Mouse (Mus musculus): ENCODE measurements around the gene Nln. TPM values are rescaled to one million over a fixed set of nuclear protein-coding genes. Genes with fewer than 3 reads are reported as not detected.

Nln gene
- polyA plus RNA-seq, 1 experiment from 2014 or later, result 9.1 TPM

DNA sequence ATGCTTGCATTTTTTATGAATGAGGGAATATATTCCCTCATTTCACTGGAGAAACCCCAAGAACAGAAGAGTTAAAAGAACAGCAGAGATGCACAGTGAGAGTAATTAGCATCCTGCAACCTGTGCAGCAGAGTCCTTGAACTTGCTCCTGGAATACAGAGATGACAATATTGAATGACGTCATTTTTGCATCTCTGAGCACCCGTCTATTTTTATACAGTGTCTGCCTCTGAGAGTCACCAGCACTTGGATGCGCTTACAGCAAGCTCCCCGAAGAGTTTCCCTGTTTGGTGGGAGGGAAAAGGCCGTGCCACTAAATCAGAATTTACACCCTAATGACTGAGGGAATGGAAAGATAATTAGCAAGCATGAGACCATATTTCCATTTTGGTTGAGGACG is 96.0 kb downstream of the Nln start:
- H3K9ac ChIP-seq, result no peak overlapping the region
- H3K4me2 ChIP-seq, result no peak overlapping the region
- no peak overlapping the region for H3K27ac ChIP-seq
- H3K4me1 ChIP-seq (replicated peaks), result peaks cover 5% of the 10 kb centered on the region; the same call in 1 of the 2 replicates
- no peak for DNase-seq
- no peak overlapping the region for H3K4me3 ChIP-seq (replicated peaks)
- 64% methylated on average over 6 of the region's 6 CpGs for whole genome bisulfite sequencing (ENCODE audit: insufficient replicate concordance)
- H3K9me3 ChIP-seq (replicated peaks), result no peaks in the 10 kb centered on the region
- H3K27me3 ChIP-seq, result no peaks in the 10 kb centered on the region
- ATAC-seq (ENCODE audit: low read depth), result no peak
- no peaks in the 10 kb centered on the region for H3K36me3 ChIP-seq

GRCm38 (mm10) chr13:104012214-104012833 is 97.1 kb downstream of the Nln start:
- no peak for ATAC-seq (ENCODE audit: low read depth)
- no peak for DNase-seq
- H3K4me1 ChIP-seq (replicated peaks), result peaks cover 5% of the 10 kb centered on the region; the same call in 1 of the 2 replicates
- no peak overlapping the region for H3K9ac ChIP-seq
- no peaks in the 10 kb centered on the region for H3K36me3 ChIP-seq
- no peak overlapping the region for H3K4me2 ChIP-seq
- H3K27me3 ChIP-seq, result no peaks in the 10 kb centered on the region
- no peaks in the 10 kb centered on the region for H3K9me3 ChIP-seq (replicated peaks)
- H3K27ac ChIP-seq, result no peak overlapping the region
- H3K4me3 ChIP-seq (replicated peaks), result no peak overlapping the region
- WGBS (ENCODE audit: insufficient replicate concordance), result 25% methylated on average over 11 of the region's 11 CpGs

DNA sequence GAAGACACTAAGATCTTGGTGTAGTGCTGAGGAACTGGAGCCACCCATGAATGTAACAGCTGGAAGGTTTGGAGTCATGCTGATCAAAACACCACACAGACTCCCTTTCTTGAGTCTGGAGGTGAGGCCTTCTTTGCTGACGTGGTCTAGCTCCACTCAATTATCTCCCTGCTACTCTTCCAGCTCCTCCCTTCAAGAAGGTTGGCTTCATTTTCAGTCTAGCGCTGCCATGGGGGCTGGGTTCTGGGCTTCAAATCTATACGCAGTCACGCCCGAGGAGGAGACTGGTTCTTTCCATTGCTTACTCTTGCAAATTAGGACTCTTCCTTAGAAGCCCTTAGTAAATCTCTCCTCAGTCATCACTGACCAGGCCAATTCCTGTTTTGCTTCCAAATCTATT is 98.1 kb downstream of the Nln start:
- DNase-seq (no peak), ATAC-seq (ENCODE audit: low read depth) (peak; percentile 36; the same call in 1 of the 2 replicates)
- Histone ChIP-seq H3K9me3 (replicated peaks) (no peaks in the 10 kb centered on the region), H3K36me3 (no peaks in the 10 kb centered on the region), H3K9ac (no peak overlapping the region), H3K4me1 (replicated peaks) (peaks cover 5% of the 10 kb centered on the region; the same call in 1 of the 2 replicates), H3K27ac (no peak overlapping the region), H3K4me2 (no peak overlapping the region), H3K4me3 (replicated peaks) (no peak overlapping the region), H3K27me3 (no peaks in the 10 kb centered on the region)
- 47% methylated on average over 5 of the region's 5 CpGs for WGBS (ENCODE audit: insufficient replicate concordance)

- Histone ChIP-seq H3K9me3 (replicated peaks) (no peaks in the 10 kb centered on the region), H3K4me3 (replicated peaks) (no peak overlapping the region), H3K27me3 (no peaks in the 10 kb centered on the region), H3K4me2 (no peak overlapping the region), H3K9ac (no peak overlapping the region), H3K27ac (no peak overlapping the region), H3K4me1 (replicated peaks) (no peaks in the 10 kb centered on the region), H3K36me3 (no peaks in the 10 kb centered on the region)
- DNase-seq, result no peak
- WGBS (ENCODE audit: insufficient replicate concordance), result 72% methylated on average over 6 of the region's 6 CpGs
- ATAC-seq (ENCODE audit: low read depth), result no peak
Observed at GRCm38 (mm10) chr13:104005231-104005845, 104.1 kb downstream of the Nln start.

DNA sequence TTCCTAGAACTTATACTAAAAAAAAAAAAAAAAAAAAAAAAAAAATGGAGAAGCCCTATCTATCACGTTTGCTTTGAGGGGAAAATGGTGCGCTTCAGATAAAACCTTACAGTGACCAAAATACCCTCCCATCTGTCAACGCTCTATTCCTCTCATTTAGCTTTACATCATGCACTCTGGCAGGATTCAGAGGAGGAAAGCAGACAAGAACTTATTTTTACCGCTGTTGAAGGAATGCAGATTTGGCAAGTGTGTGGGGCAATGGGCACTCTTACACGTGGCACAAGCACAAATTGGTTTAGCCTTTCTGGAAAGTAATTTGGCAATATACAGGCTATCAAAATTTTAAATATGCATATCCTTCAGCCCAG is 115.3 kb downstream of the Nln start:
- peak; percentile 61 for ATAC-seq (ENCODE audit: low read depth)
- Histone ChIP-seq H3K27me3 (no peaks in the 10 kb centered on the region), H3K9ac (no peak overlapping the region), H3K27ac (peak overlapping the region; percentile 18; the same call in 1 of the 2 replicates), H3K4me2 (no peak overlapping the region), H3K4me1 (replicated peaks) (peaks cover 12% of the 10 kb centered on the region), H3K9me3 (replicated peaks) (no peaks in the 10 kb centered on the region), H3K4me3 (replicated peaks) (no peak overlapping the region), H3K36me3 (no peaks in the 10 kb centered on the region)
- peak; percentile 3 for DNase-seq
- WGBS (ENCODE audit: insufficient replicate concordance), result 25% methylated on average over 5 of the region's 5 CpGs

DNA sequence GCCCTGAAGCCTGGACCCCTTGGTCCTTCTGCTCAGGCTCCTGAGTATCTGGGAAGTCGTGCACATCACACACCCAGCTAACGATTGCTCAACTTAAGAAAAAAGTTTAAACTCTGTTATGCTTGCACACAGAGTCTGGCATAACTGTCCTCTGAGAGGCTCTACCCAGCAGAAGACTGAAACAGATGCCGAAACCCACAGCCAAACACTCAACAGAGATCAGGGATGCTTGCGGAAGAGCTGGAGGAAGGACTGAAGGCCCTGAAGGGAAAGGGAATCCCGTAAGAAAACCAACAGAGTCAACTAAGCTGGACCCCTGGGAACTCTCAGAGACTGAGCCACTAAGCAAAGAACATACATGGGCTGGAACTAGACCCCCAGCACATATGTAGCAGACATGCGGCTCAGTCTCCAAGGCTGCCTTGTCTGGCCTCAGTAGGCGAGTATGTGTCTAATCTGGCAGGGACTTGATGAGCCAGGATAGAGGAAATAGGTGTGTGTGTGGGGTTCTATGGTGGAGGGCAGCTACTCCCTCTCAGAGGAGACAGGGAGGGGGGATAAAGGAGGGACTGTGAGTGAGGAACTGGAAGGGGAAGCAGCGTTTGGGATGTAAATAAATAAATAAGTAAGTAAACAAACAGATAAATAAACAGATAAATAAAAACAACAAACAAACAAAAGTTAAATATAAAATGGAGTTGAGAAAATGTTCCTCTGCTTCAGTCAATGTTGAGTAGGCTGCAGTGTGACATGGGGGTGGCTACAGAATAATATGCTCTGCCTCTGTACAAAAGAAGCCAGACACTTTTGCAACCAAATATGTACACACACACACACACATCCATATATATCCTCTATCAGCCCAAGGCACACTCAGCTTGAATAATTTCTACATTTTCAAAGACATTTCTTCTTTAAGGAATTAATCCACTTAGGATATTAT is 116.0 kb downstream of the Nln start:
- ATAC-seq (ENCODE audit: low read depth), result peak; percentile 43; the same call in 1 of the 2 replicates
- 61% methylated on average over 8 of the region's 8 CpGs for WGBS (ENCODE audit: insufficient replicate concordance)

GRCm38 (mm10) chr13:103986660-103987059 is 122.8 kb downstream of the Nln start:
- no peak for ATAC-seq (ENCODE audit: low read depth)
- H3K27ac ChIP-seq, result no peak overlapping the region
- H3K27me3 ChIP-seq, result no peaks in the 10 kb centered on the region
- no peak for DNase-seq
- no peaks in the 10 kb centered on the region for H3K4me1 ChIP-seq (replicated peaks)
- no peak overlapping the region for H3K9ac ChIP-seq
- 81% methylated on average over 4 of the region's 4 CpGs for WGBS (ENCODE audit: insufficient replicate concordance)
- H3K4me2 ChIP-seq, result no peak overlapping the region
- H3K4me3 ChIP-seq (replicated peaks), result no peak overlapping the region
- H3K36me3 ChIP-seq, result no peaks in the 10 kb centered on the region
- H3K9me3 ChIP-seq (replicated peaks), result no peaks in the 10 kb centered on the region

More for the DNA sequence above, 116.0 kb downstream of the Nln start:
- Histone ChIP-seq H3K9ac (no peak overlapping the region), H3K4me2 (no peak overlapping the region), H3K9me3 (replicated peaks) (no peaks in the 10 kb centered on the region), H3K36me3 (no peaks in the 10 kb centered on the region), H3K4me1 (replicated peaks) (peaks cover 12% of the 10 kb centered on the region), H3K27me3 (no peaks in the 10 kb centered on the region), H3K4me3 (replicated peaks) (no peak overlapping the region), H3K27ac (no peak overlapping the region)
- DNase-seq, result no peak

- no peak overlapping the region for H3K4me2 ChIP-seq
Observed at GRCm38 (mm10) chr13:103985510-103986278, 123.7 kb downstream of the Nln start.

DNA sequence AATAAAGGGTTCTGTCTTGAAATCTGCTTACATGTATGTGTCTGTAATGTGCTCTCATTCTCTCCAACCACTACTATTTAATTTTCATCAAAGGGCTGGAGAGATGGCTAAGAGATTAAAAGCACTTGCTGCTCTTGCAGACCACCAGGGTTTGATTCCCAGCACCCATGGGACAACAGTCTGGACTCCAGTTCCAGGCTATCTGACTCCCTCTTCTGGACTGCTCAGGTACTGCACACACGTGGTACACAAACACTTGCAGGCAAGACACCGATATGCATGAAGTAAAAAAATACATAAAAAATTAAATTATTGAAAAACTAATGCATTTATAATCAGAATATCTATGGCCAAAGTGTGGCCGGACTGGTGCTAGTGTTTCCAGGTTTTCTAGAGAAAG is 127.0 kb downstream of the Nln start:
- Histone ChIP-seq H3K4me3 (replicated peaks) (no peak overlapping the region), H3K27me3 (no peaks in the 10 kb centered on the region), H3K9ac (no peak overlapping the region), H3K27ac (no peak overlapping the region), H3K9me3 (replicated peaks) (no peaks in the 10 kb centered on the region), H3K36me3 (no peaks in the 10 kb centered on the region), H3K4me1 (replicated peaks) (no peaks in the 10 kb centered on the region), H3K4me2 (no peak overlapping the region)
- no peak for ATAC-seq (ENCODE audit: low read depth)
- 80% methylated on average over 3 of the region's 3 CpGs for WGBS (ENCODE audit: insufficient replicate concordance)
- DNase-seq, result no peak

More at GRCm38 (mm10) chr13:103985510-103986278, 123.7 kb downstream of the Nln start:
- WGBS (ENCODE audit: insufficient replicate concordance), result 71% methylated on average over 20 of the region's 20 CpGs
- no peaks in the 10 kb centered on the region for H3K36me3 ChIP-seq
- H3K9me3 ChIP-seq (replicated peaks), result no peaks in the 10 kb centered on the region
- H3K27me3 ChIP-seq, result no peaks in the 10 kb centered on the region
- no peak for ATAC-seq (ENCODE audit: low read depth)
- H3K4me3 ChIP-seq (replicated peaks), result no peak overlapping the region
- no peak for DNase-seq
- no peaks in the 10 kb centered on the region for H3K4me1 ChIP-seq (replicated peaks)
- no peak overlapping the region for H3K27ac ChIP-seq
- no peak overlapping the region for H3K9ac ChIP-seq

- ATAC-seq (ENCODE audit: low read depth) (no peak), DNase-seq (no peak)
- Histone ChIP-seq H3K4me1 (replicated peaks) (no peaks in the 10 kb centered on the region), H3K27me3 (no peaks in the 10 kb centered on the region), H3K27ac (no peak overlapping the region), H3K36me3 (no peaks in the 10 kb centered on the region), H3K9ac (no peak overlapping the region), H3K4me2 (no peak overlapping the region), H3K4me3 (replicated peaks) (no peak overlapping the region), H3K9me3 (replicated peaks) (no peaks in the 10 kb centered on the region)
- 74% methylated on average over 5 of the region's 5 CpGs for WGBS (ENCODE audit: insufficient replicate concordance)
Observed at GRCm38 (mm10) chr13:103980414-103980813, 129.0 kb downstream of the Nln start.

All from liver, embryonic 13.5 days (tissue).